Mouse (Mus musculus) granulocyte monocyte progenitor cell, adult 5-6 weeks (primary cell): Measurements from ENCODE around the gene Ptprj. TPM values are rescaled to one million over a fixed set of nuclear protein-coding genes. Genes with fewer than 3 reads are reported as not detected.

Source experiments
- ATAC-seq: replicated peaks from 2 replicates; pipeline ENCODE4 v1.8.0; 2016; ENCODE audit warnings: mild to moderate bottlenecking, moderate TSS enrichment, inconsistent platforms; ENCODE audit not compliant: poor library complexity, severe bottlenecking
- total RNA-seq, 2 experiments: library from RNA; stranded (forward) in 1 of 2; stranded (reverse) in 1 of 2; fragments of 200-712, 200-1000 nt in 1 of 2; fragments of >200 nt in 1 of 2; fragmentation: Nextera tagmentation in 1 of 2; gene quantifications; 2 replicates each; pipeline ENCODE4 v1.2.3; 2014 to 2017

Ptprj gene
- total RNA-seq, 2 experiments from 2014 or later: 15.0 to 15.9 TPM

DNA sequence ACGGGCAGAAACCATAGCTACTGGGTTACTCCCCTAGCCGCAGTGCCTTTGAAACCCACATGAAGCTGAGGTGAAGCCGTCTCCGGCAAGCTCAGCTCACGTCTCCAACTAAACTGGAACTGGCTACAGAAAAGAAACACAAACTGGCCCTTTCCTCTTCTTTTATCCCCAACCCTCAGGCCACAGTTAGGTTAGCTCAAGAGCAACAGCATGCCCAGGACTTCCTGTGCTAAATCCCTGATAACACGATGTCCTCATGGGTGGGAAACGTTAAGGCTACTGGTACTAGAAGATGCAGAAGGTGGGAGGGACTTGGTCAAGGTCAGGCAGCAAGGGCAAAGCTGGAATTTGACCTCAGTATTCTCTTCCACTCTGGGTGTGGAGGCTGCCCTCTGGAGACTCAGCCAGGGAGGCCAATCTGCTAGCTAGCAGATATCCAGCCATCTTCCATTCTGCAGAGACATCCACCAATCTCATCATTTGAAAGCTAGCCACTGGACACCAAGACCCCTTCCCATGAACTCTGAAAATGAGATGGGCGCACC lies 18.2 kb downstream of the Ptprj start:
- no peak for ATAC-seq

- ATAC-seq: no peak
Measured at GRCm38 (mm10) chr2:90560197-90560843, 20.1 kb downstream of the Ptprj start.

GRCm38 (mm10) chr2:90559688-90560196 lies 20.7 kb downstream of the Ptprj start:
- ATAC-seq: no peak

GRCm38 (mm10) chr2:90559015-90559687 lies 21.3 kb downstream of the Ptprj start:
- peak; percentile 46 for ATAC-seq

GRCm38 (mm10) chr2:90558361-90558760 lies 22.1 kb downstream of the Ptprj start:
- no peak for ATAC-seq

- ATAC-seq: no peak
Measured at GRCm38 (mm10) chr2:90557913-90558312, 22.5 kb downstream of the Ptprj start.

DNA sequence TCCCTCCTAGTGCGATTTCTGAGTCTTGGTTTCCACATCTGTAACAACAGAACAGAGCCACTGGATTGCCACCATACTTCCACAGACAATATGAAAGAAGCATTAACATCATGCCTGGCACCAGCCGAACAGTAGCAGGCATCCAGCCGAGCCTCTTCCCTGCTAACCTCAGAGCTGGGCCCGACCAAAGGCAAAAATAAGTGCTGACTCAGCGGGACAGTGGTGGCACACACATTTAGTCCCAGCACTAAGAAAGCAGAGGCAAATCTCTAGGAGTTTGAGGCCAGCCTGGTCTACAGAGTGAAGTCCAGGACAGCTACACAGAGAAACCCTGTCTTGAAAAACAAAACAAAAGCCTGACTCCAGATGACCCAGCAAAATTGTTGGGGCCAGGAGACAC lies 24.7 kb downstream of the Ptprj start:
- no peak for ATAC-seq

GRCm38 (mm10) chr2:90554806-90555205 lies 25.6 kb downstream of the Ptprj start:
- ATAC-seq: no peak

DNA sequence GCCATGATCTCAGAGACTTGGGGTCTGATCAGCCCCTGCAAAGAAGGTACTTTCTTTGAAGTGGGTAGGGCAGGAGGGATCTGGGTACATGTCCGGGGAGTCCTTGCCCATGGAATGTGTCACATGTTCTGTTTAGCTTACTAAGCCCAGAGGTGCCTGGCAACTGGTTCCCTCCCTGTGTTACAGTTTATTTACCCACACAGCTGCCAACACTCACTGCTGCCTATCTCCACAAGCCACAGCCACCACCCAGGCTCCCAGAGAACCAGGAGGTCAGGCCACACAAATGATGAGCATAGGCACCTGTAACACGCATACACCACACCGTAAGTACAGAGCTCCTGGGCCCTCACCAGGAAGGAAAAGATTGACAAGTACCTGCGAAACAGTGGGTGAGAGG lies 26.6 kb downstream of the Ptprj start:
- ATAC-seq: no peak

GRCm38 (mm10) chr2:90550656-90551055 lies 29.8 kb downstream of the Ptprj start:
- no peak for ATAC-seq

DNA sequence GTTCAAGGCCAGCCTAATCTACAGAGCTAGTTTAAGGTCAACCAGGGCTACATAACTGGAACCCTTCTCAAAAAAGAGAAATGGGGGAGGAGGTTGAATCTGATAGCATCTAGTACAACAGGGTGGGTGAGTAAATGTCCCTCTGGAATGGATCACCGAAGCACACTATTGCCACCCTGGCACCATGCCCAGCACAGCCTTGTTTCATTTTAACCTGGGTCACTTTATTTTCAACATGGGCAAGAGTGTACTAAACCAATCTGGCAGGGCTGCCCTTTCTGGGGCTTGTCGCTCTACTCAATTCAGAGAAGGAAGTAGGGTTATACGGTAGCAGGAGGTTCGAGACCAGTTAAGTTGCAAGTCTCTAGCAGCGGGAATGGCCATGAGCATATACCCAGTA lies 31.9 kb downstream of the Ptprj start:
- no peak for ATAC-seq

- no peak for ATAC-seq
Measured at GRCm38 (mm10) chr2:90547144-90547609, 33.3 kb downstream of the Ptprj start.

GRCm38 (mm10) chr2:90545261-90545660 lies 35.2 kb downstream of the Ptprj start:
- ATAC-seq: no peak

GRCm38 (mm10) chr2:90543989-90544388 lies 36.5 kb downstream of the Ptprj start:
- ATAC-seq: no peak

DNA sequence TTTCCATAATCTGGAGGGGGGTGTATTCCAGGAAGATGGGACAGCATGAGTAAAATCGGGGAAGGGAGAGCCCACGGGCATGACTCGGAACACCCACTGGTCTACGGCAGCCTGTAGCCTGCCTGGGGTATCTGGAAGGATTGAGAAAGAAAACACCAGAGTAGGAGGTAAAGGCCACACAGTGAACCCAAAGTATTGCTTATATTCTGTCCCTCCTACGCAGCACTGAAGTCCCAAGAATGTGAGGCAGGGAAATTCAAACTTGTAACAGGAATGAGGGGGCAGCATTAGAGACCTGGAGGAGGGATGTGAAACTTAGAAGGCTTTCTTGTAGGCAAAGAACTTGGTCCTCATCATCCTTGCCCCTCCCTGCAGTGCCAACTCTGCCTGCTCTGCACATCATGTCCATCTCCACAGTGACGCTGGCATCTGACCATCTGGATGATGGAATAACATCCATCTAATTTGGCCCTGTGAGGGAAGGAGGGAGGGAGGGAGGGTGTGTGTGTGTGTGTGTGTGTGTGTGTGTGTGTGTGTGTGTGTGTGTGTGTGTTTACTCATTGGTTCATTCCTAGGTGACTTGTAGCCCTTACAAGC lies 37.2 kb downstream of the Ptprj start:
- peak; percentile 7 for ATAC-seq

GRCm38 (mm10) chr2:90542656-90543055 lies 37.8 kb downstream of the Ptprj start:
- ATAC-seq: peak; percentile 96

DNA sequence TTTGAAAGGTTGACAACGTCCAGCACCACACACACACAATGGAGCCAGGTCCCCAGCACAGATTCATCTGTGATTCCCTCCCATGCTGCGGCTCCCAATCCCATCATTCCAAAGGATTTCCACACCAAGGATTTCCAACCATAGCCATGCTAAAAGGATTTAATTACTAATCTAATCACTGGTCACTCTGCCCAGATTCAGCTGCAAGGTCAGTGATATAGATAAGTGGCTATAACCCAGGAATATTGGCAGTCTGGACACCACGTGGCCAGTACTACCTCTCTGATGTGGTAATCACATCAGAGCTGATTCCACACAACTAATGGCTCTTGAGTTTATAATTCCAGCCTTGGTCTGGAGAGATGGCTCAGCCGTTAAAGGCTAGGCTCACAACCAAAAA lies 41.2 kb downstream of the Ptprj start:
- ATAC-seq: no peak

DNA sequence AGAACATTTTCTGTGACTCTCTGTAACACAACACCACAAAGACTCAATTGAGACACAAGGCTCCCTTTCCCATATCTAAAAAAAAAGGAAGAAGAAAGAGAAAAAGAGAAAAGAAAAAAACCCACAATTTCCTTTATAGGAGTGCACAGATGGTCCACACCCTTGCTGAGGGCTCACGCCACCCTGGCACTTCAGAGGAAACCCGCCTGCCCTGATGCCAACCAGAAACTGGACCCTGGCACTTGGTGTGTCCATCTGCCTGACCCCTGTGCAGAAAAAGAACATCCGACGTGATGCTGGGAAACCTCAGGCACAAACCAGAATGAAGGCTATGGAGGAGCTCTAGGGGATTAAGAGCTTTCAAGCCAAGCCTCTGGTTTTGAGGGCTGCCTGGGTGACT lies 43.2 kb downstream of the Ptprj start:
- ATAC-seq: peak; percentile 53

DNA sequence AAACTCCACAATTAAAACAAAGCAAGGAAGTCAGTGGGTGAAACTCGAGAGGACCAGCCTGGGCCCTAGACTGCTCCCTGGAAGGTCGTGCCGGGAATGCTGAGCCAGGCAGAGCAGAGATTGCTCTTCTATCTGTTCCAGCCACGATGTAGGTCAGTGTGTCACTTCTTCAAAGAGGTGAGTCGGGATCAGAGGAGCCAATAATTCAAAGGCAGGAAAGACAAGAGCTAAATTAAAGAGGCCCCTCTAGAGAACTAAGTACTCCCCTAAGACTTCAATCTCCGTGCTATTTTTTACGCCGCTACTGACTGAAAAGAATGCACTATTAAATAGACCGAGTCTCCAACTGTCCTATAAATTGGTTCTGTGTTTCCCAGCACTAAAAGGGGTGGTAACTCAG lies 43.9 kb downstream of the Ptprj start:
- no peak for ATAC-seq

- ATAC-seq: no peak
Measured at GRCm38 (mm10) chr2:90534751-90535150, 45.7 kb downstream of the Ptprj start.

DNA sequence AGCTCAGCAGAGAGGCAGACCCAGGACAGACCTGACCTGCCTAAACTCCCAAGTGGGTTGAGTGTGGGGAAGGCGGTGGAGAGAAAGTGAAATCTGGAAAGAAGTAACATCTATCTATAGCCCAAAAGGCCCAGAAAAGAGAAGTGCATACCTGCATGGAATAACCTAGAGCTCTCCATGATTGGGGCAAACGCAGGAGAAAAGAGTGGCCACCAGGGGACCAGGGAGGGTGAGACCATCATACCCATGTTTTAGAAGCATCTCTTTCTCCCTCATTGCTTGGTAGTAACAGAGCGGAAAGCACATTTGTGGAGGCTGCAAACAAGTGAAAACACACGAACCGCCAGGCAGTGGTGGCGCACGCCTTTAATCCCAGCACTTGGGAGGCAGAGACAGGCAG lies 46.5 kb downstream of the Ptprj start:
- ATAC-seq: no peak
